Mouse (Mus musculus) erythroblast, embryonic 14.5 days (primary cell): ENCODE measurements around the gene Iqsec1. TPM values are rescaled to one million over a fixed set of nuclear protein-coding genes. Genes with fewer than 3 reads are reported as not detected.

Experiments
- H3K27me3 ChIP-seq: 2 replicates; pipeline ENCODE4 v1.6.1; 2012; ENCODE audit warnings: inconsistent platforms; ENCODE audit not compliant: control insufficient read depth
- H3K36me3 ChIP-seq: 2 replicates; pipeline ENCODE4 v1.6.1; 2012; ENCODE audit warnings: mild to moderate bottlenecking, inconsistent platforms; ENCODE audit not compliant: control insufficient read depth
- H3K4me1 ChIP-seq: 2 replicates; pipeline ENCODE4 v1.6.1; 2012; ENCODE audit warnings: inconsistent platforms; ENCODE audit not compliant: control insufficient read depth
- H3K4me3 ChIP-seq: replicated peaks from 2 replicates; pipeline ENCODE3; 2012; ENCODE audit warnings: moderate library complexity, mild to moderate bottlenecking, inconsistent platforms
- H3K9me3 ChIP-seq: 2 replicates; pipeline ENCODE4 v1.6.1; 2012; ENCODE audit warnings: low read length, inconsistent platforms, mixed read lengths; ENCODE audit not compliant: control insufficient read depth
- GATA1 ChIP-seq: IDR thresholded peaks from 2 replicates; pipeline ENCODE4 v1.6.1; 2012; ENCODE audit warnings: low read length, inconsistent platforms, mixed read lengths
- TAL1 ChIP-seq: IDR thresholded peaks from 3 replicates; pipeline ENCODE4 v1.6.1; 2012; ENCODE audit warnings: low read length, inconsistent platforms, mixed read lengths
- polyA plus RNA-seq: library from polyadenylated mRNA; stranded (reverse); fragments of >175 nt; gene quantifications from 2 replicates; pipeline ENCODE4 v1.2.3, GENCODE M21; 2012

Iqsec1 gene
- polyA plus RNA-seq, 1 experiment, result 10.6 TPM

GRCm38 (mm10) chr6:90708061-90708618 is 280.3 kb downstream of the Iqsec1 start:
- no peak for TF ChIP-seq GATA1
- no peak for TF ChIP-seq TAL1
- peaks cover 70% of the 10 kb centered on the region for H3K36me3 ChIP-seq
- H3K4me3 ChIP-seq, result no peak overlapping the region
- H3K4me1 ChIP-seq, result peaks cover 100% of the 10 kb centered on the region
- no peaks in the 10 kb centered on the region for H3K27me3 ChIP-seq
- no peaks in the 10 kb centered on the region for H3K9me3 ChIP-seq

DNA sequence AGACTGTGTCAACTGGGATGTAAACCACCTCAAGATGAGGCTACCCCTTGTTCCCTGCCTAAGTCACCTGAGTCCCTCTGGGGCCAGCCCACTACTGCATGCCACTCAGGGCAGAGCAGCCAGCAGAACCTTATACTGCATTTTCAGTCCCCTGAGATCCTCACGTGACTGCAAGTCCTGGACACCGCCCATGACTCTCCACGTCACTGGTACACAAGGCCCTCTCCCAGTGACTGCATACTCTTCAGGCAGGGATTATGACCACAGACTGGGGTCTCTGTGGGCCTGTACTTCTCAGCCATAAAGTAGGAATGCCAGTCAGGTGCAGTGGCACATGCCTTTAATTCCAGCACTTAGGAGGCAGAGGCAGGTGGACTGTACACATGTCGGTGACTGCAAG is 281.3 kb downstream of the Iqsec1 start:
- TF ChIP-seq GATA1 (no peak), TAL1 (no peak)
- H3K4me1 ChIP-seq, result peaks cover 100% of the 10 kb centered on the region

DNA sequence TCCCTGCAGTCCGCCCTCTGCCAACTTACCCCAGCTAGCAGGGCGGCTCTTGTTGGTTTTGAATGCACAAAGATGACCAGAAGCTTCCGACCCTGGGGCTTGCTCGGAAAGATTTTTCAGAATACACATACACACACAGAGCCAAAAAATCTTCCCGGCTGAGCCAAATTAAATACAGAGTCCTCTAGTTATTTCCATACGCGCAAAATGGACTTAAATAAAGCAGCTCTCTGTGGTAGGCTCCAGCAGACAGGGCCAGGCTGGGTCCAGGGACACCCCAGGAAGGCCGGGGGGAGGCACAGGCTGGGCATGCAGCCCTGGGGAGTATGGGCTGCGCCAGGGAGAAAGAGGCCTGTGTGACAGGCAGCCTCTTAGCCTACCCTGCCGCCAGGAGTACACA is 282.0 kb downstream of the Iqsec1 start:
- peaks cover 56% of the 10 kb centered on the region for H3K36me3 ChIP-seq
- TF ChIP-seq GATA1, result no peak
- TF ChIP-seq TAL1, result no peak
- H3K4me1 ChIP-seq, result peaks cover 100% of the 10 kb centered on the region
- no peaks in the 10 kb centered on the region for H3K9me3 ChIP-seq
- no peak overlapping the region for H3K4me3 ChIP-seq
- H3K27me3 ChIP-seq, result no peaks in the 10 kb centered on the region

More for the DNA sequence above, 281.3 kb downstream of the Iqsec1 start:
- Histone ChIP-seq H3K27me3 (no peaks in the 10 kb centered on the region), H3K4me3 (peak overlapping the region; percentile 3), H3K9me3 (no peaks in the 10 kb centered on the region), H3K36me3 (peaks cover 62% of the 10 kb centered on the region)

DNA sequence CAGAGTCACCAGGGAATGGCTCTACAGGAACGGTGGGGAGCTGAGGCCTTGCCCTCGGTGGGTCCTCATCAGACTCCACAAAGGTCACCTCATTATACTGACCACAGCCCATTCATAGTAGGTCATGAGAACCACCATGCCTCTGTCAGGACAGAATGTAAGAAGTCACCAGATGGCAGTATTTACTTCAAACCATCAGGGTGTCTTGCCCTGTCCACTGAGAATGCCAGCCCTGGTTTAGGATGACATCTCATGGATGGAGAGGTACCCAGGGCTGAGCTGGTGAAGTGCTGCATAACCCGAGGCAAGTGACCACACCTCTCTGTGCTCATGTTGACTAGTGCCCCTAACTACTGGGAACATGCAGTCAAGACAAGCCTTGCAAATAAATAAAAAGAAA is 282.7 kb downstream of the Iqsec1 start:
- peaks cover 100% of the 10 kb centered on the region for H3K4me1 ChIP-seq

DNA sequence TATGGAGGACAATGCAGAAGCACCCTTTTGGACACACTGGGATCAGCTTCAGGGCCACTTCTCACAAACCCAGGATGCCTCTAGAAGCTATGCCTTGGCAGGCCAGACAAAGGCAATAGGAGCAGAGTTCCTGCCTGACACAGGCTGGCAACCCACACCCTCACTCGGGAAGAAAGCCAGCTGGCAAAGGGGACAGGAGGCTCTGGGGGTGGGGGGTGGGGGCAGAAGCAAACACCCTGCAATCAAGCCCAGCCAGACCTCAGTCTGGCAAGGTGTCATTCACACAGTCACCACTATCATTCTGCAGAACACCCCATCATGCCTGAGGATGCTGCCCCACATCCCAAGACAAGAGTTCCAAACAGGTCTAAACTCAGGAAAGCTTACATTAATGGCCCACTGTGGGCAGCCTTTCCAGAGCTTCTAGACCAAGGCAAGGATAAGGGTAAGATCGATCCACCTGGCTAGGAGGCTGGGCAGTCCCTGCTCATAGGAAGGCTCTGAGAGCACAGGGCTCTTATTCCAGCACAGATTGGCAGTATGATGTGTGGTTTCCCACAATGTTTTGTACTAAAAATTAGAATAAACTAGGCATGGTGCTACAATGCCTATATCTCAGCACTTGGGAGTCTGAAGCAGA is 283.7 kb downstream of the Iqsec1 start:
- TF ChIP-seq TAL1 (no peak), GATA1 (no peak)
- H3K36me3 ChIP-seq, result peaks cover 47% of the 10 kb centered on the region
- peaks cover 100% of the 10 kb centered on the region for H3K4me1 ChIP-seq
- H3K9me3 ChIP-seq, result no peaks in the 10 kb centered on the region
- no peak overlapping the region for H3K4me3 ChIP-seq
- H3K27me3 ChIP-seq, result no peaks in the 10 kb centered on the region

More for the DNA sequence above, 282.7 kb downstream of the Iqsec1 start:
- no peaks in the 10 kb centered on the region for H3K27me3 ChIP-seq
- no peak for TF ChIP-seq TAL1
- no peak for TF ChIP-seq GATA1
- H3K36me3 ChIP-seq, result peaks cover 51% of the 10 kb centered on the region
- no peaks in the 10 kb centered on the region for H3K9me3 ChIP-seq
- H3K4me3 ChIP-seq, result no peak overlapping the region

GRCm38 (mm10) chr6:90703782-90704181 is 284.7 kb downstream of the Iqsec1 start:
- no peak overlapping the region for H3K4me3 ChIP-seq
- no peaks in the 10 kb centered on the region for H3K9me3 ChIP-seq
- peaks cover 46% of the 10 kb centered on the region for H3K36me3 ChIP-seq
- no peaks in the 10 kb centered on the region for H3K27me3 ChIP-seq
- TF ChIP-seq TAL1, result no peak
- no peak for TF ChIP-seq GATA1
- peaks cover 94% of the 10 kb centered on the region for H3K4me1 ChIP-seq

DNA sequence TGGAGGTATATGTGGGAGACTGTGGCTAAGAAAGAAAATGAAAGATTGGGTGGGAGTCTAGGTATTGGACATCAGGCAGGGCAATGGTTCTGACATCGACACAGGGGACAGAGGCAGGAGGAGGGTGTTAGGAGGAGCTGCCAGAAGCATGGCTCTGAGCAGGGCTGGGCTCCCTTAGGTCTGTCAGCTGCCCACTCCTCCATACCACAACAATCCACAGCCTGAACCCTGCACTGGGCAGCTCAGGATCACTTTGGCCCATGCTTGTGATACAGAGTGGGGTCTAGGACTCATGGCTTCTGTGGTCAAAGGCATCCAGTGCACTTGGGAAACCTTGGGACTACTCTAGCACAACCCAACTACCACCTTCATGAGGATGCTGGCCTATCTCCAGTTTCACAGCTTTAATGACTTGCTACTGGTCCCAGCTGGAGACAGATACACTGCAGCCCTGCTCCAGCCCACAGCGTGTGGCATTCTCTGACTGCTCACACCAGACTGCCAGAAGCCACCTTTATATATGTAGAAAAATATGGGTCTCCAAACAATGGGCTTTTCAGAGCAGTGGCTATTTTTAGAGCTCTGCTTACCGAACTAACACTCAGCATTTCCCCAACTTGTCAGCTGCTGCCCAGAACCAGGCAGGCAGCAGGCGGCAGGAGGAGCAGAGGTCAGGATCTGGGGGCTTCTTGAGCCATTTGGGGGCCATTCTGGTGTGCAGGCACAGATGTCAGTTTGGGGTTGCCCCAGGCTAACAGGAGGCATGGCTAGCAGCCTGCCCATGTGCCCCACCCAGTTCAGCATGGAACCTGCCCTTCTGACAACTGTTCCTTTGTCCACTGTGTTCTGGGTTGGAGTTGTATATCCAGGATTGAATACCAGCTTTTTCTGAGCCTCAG is 285.4 kb downstream of the Iqsec1 start:
- Histone ChIP-seq H3K4me3 (no peak overlapping the region), H3K9me3 (no peaks in the 10 kb centered on the region), H3K27me3 (no peaks in the 10 kb centered on the region), H3K36me3 (peaks cover 47% of the 10 kb centered on the region), H3K4me1 (peaks cover 89% of the 10 kb centered on the region)
- TF ChIP-seq GATA1 (no peak), TAL1 (no peak)

GRCm38 (mm10) chr6:90702197-90702596 is 286.3 kb downstream of the Iqsec1 start:
- Histone ChIP-seq H3K4me1 (peaks cover 80% of the 10 kb centered on the region), H3K27me3 (no peaks in the 10 kb centered on the region), H3K4me3 (no peak overlapping the region), H3K9me3 (no peaks in the 10 kb centered on the region), H3K36me3 (peaks cover 39% of the 10 kb centered on the region)
- no peak for TF ChIP-seq GATA1
- no peak for TF ChIP-seq TAL1

GRCm38 (mm10) chr6:90701391-90701790 is 287.1 kb downstream of the Iqsec1 start:
- no peaks in the 10 kb centered on the region for H3K9me3 ChIP-seq
- no peaks in the 10 kb centered on the region for H3K27me3 ChIP-seq
- no peak for TF ChIP-seq GATA1
- TF ChIP-seq TAL1, result no peak
- H3K4me3 ChIP-seq, result no peak overlapping the region
- H3K4me1 ChIP-seq, result peaks cover 72% of the 10 kb centered on the region
- H3K36me3 ChIP-seq, result peaks cover 39% of the 10 kb centered on the region
